Mouse (Mus musculus) retina, postnatal 1 day (tissue): ENCODE data around the gene Gpkow.

Source experiments
- DNase-seq: peaks from one replicate; pipeline ENCODE4 v3.0.0-alpha.2; 2012

Gene Gpkow

GRCm38 (mm10) chrX:7750432-7751116 is 53.6 kb downstream of the Gpkow start, which contains the start of gene Ccdc120:
TSS of gene Ccdc120 (minus strand) at chrX:7750905.
- peak; percentile 88 for DNase-seq

GRCm38 (mm10) chrX:7753627-7754026 is 56.7 kb downstream of the Gpkow start:
- DNase-seq, result peak; percentile 28
